Mouse (Mus musculus) lung, adult 2 months (tissue): ENCODE data around the gene Klhl40.

Source experiments
- CTCF ChIP-seq: fragments of 200-500 bp; IDR thresholded peaks from 2 replicates; pipeline ENCODE4 v1.5.1; 2011; ENCODE audit warnings: mild to moderate bottlenecking, low read length, control low read depth; ENCODE audit not compliant: insufficient read depth
- POLR2A ChIP-seq: fragments of 200-500 bp; IDR thresholded peaks from 2 replicates; pipeline ENCODE4 v1.6.1; 2011; ENCODE audit warnings: low read depth, mild to moderate bottlenecking, control low read depth, low read length, borderline replicate concordance; ENCODE audit errors: extremely low read depth

DNA sequence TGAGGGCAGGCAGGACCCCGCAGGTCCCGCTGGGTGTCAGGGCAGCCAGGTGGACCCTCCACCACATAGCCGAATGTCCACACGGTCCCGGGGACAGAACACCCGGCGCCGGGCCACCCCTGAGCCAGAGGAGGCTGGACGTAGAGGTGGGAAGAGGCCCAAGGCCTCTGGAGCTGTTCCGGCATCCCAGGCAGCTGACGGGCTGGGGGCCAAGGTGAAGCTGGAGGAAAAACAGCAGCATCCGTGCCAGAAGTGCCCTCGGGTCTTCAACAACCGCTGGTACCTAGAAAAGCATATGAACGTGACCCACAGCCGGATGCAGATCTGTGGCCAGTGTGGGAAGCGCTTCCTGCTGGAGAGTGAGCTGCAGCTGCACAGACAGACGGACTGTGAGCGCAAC lies 13.7 kb upstream of the Klhl40 start:
- TF ChIP-seq POLR2A (no peak), CTCF (no peak)
